Mouse (Mus musculus): Measurements from ENCODE around the gene Vcp.
"Not testable (repeated sequence)": the region's sequence is repeated elsewhere in the genome, so short reads cannot be mapped to it uniquely, and the experiment has no call there.

The Vcp gene

GRCm38 (mm10) chr4:43029749-43030148 lies 29.4 kb upstream of the Vcp start:
- DNase-seq (ENCODE audit: low read depth, low spot score): no peak

- DNase-seq (ENCODE audit: low read depth, low spot score): no peak
These were observed 28.8 kb upstream of the Vcp start for GRCm38 (mm10) chr4:43029121-43029520.

- DNase-seq (ENCODE audit: low read depth, low spot score): peak; percentile 94
These were observed 25.0 kb upstream of the Vcp start, which contains the start of gene Pigo for GRCm38 (mm10) chr4:43025084-43025960. Gene Pigo (minus strand): TSS chr4:43025819.

- DNase-seq (ENCODE audit: low read depth, low spot score): no peak
These were observed 24.4 kb upstream of the Vcp start for GRCm38 (mm10) chr4:43024673-43025072.

- no peak for DNase-seq (ENCODE audit: low read depth, low spot score)
These were observed 21.0 kb upstream of the Vcp start for GRCm38 (mm10) chr4:43021341-43021740.

- no peak for DNase-seq (ENCODE audit: low read depth, low spot score)
These were observed 20.6 kb upstream of the Vcp start for GRCm38 (mm10) chr4:43020876-43021275.

GRCm38 (mm10) chr4:43019641-43020465 lies 19.5 kb upstream of the Vcp start:
- DNase-seq (ENCODE audit: low read depth, low spot score): no peak

- no peak for DNase-seq (ENCODE audit: low read depth, low spot score)
These were observed 18.9 kb upstream of the Vcp start for GRCm38 (mm10) chr4:43019176-43019575.

GRCm38 (mm10) chr4:43018156-43018555 lies 17.8 kb upstream of the Vcp start:
- DNase-seq (ENCODE audit: low read depth, low spot score): no peak

- no peak for DNase-seq (ENCODE audit: low read depth, low spot score)
These were observed 11.8 kb upstream of the Vcp start for GRCm38 (mm10) chr4:43012091-43012490.

GRCm38 (mm10) chr4:43010161-43011038 lies 10.1 kb upstream of the Vcp start, which contains the start of gene Fancg:
Gene Fancg (minus strand): TSS chr4:43010506.
- DNase-seq (ENCODE audit: low read depth, low spot score): peak; percentile 85

GRCm38 (mm10) chr4:43005765-43006164 lies 5.5 kb upstream of the Vcp start:
- DNase-seq (ENCODE audit: low read depth, low spot score): peak; percentile 56

- DNase-seq (ENCODE audit: low read depth, low spot score): no peak
These were observed 4.6 kb upstream of the Vcp start for GRCm38 (mm10) chr4:43004951-43005350.

GRCm38 (mm10) chr4:43002756-43003439 lies 2.6 kb upstream of the Vcp start:
- DNase-seq (ENCODE audit: low read depth, low spot score): no peak

- no peak for DNase-seq (ENCODE audit: low read depth, low spot score)
These were observed 965 bp upstream of the Vcp start for GRCm38 (mm10) chr4:43001272-43001671.

GRCm38 (mm10) chr4:42999451-43000140 lies 711 bp downstream of the Vcp start:
- peak; percentile 78 for DNase-seq (ENCODE audit: low read depth, low spot score)

- DNase-seq (ENCODE audit: low read depth, low spot score): no peak
These were observed 2.3 kb downstream of the Vcp start for GRCm38 (mm10) chr4:42998022-42998421.

- no peak for DNase-seq (ENCODE audit: low read depth, low spot score)
These were observed 12.0 kb downstream of the Vcp start for GRCm38 (mm10) chr4:42988296-42988695.

- DNase-seq (ENCODE audit: low read depth, low spot score): not testable (repeated sequence)
These were observed 19.8 kb downstream of the Vcp start for GRCm38 (mm10) chr4:42980467-42980866.

GRCm38 (mm10) chr4:42978062-42978461 lies 22.2 kb downstream of the Vcp start:
- DNase-seq (ENCODE audit: low read depth, low spot score): no peak
